Mouse (Mus musculus): Measurements from ENCODE around the gene Agrp. TPM values are rescaled to one million over a fixed set of nuclear protein-coding genes. Genes with fewer than 3 reads are reported as not detected.

The Agrp gene
- total and polyA plus RNA-seq, 3 experiments, result 0.63 TPM; not detected in 2

DNA sequence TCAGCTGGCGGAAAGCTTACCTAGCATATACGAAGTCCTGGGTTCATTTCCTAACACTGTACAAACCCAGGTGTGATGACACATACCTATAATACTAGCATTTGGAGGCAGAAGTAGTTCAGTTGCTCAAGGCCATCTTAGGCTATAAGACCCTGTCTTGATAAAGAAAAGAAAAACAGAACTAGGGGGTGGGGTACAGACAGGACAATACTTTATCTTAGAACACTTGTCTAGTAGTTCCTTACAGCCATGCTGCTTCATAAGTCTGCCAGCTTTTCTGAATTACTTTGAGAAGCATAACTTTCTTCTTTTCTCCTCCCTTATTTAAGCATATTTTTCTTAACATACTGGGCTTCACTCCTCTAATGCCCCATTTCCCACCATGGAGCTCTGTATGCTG lies 94.4 kb downstream of the Agrp start:
- Histone ChIP-seq H3K36me3 (ENCODE audit: control insufficient read depth in 1 of 2, insufficient read depth in 2 of 2, low read length in 2 of 2) (peaks cover 2 to 55% of the 10 kb centered on the region in 2 experiments), H3K27ac (ENCODE audit: control insufficient read depth, low read depth, low read length) (peak overlapping the region; percentile 95), H3K4me1 (ENCODE audit: control insufficient read depth in 1 of 2, insufficient read depth in 2 of 2, low read length in 2 of 2) (peaks cover 32 to 50% of the 10 kb centered on the region in 2 experiments), H3K4me3 (ENCODE audit: control insufficient read depth in 1 of 2, insufficient read depth in 1 of 2, low read depth in 2 of 2, low read length in 2 of 2) (peak overlapping the region in 1 of 2 experiments; percentile 5; a peak in 1 of 4 replicates), H3K79me2 (ENCODE audit: control insufficient read depth, insufficient read depth, low read length, poor library complexity) (peaks cover 2% of the 10 kb centered on the region; the same call in 1 of the 2 replicates), H3K27me3 (ENCODE audit: control insufficient read depth in 1 of 2, insufficient read depth in 2 of 2, low read length in 2 of 2) (no peaks in the 10 kb centered on the region), H3K9me3 (replicated peaks; ENCODE audit: insufficient read depth, low read length) (no peaks in the 10 kb centered on the region), H3K9ac (ENCODE audit: control insufficient read depth, low read depth, low read length, poor library complexity, severe bottlenecking) (0 out of 2 replicates have a peak overlapping the region, but pooled peaks have one; percentile 39)
- no peak for TF ChIP-seq USF1 (IDR thresholded peaks at IDR 0.05; ENCODE audit: low read depth, low read length)
- TF ChIP-seq MXI1 (IDR thresholded peaks at IDR 0.05; ENCODE audit: low read depth, low read length), result peak; percentile 66; the same call in 1 of the 2 replicates
- no peak for TF ChIP-seq HCFC1 (IDR thresholded peaks at IDR 0.05; ENCODE audit: low read depth, low read length)
- TF ChIP-seq EP300 (IDR thresholded peaks at IDR 0.05; ENCODE audit: low read depth in 1 of 2, low read length in 2 of 2), result peak; percentile 72 to 84; a peak in 3 of 4 replicates
- TF ChIP-seq GABPA (IDR thresholded peaks at IDR 0.05; ENCODE audit: low read depth, low read length), result no peak
- peak; percentile 32; the same call in 1 of the 2 replicates for TF ChIP-seq CHD2 (IDR thresholded peaks at IDR 0.05; ENCODE audit: low read length)
- peak; percentile 72 for TF ChIP-seq ETS1 (IDR thresholded peaks at IDR 0.05; ENCODE audit: low read depth, low read length)
- TF ChIP-seq SMC3 (IDR thresholded peaks at IDR 0.05; ENCODE audit: low read depth, low read length), result no peak
- TF ChIP-seq USF2 (IDR thresholded peaks at IDR 0.05; ENCODE audit: borderline replicate concordance in 1 of 2, insufficient read depth in 1 of 2, low read depth in 1 of 2, low read length in 2 of 2), result no peak
- peak; percentile 72 for TF ChIP-seq MYC (IDR thresholded peaks at IDR 0.05; ENCODE audit: low read depth, low read length)
- peak; percentile 76 for TF ChIP-seq TCF12 (IDR thresholded peaks at IDR 0.05; ENCODE audit: low read depth, low read length)
- TF ChIP-seq GATA1 (IDR thresholded peaks at IDR 0.05; ENCODE audit: low read depth, low read length), result peak; percentile 66
- TF ChIP-seq RCOR1 (IDR thresholded peaks at IDR 0.05; ENCODE audit: low read depth, low read length), result peak; percentile 62
- peak; percentile 74 for DNase-seq (ENCODE audit: low read depth, low spot score)

GRCm38 (mm10) chr8:105542032-105542656 lies 95.0 kb downstream of the Agrp start:
- DNase-seq (ENCODE audit: low read depth, low spot score), result peak; percentile 87
- Histone ChIP-seq H3K4me1 (ENCODE audit: control insufficient read depth in 1 of 2, insufficient read depth in 2 of 2, low read length in 2 of 2) (peaks cover 32 to 50% of the 10 kb centered on the region in 2 experiments), H3K9ac (ENCODE audit: control insufficient read depth, low read depth, low read length, poor library complexity, severe bottlenecking) (no peak overlapping the region)
- no peak for TF ChIP-seq UBTF (IDR thresholded peaks at IDR 0.05; ENCODE audit: borderline replicate concordance, insufficient read depth, low read depth, low read length)
- no peak for TF ChIP-seq USF1 (IDR thresholded peaks at IDR 0.05; ENCODE audit: low read depth, low read length)
- peak; percentile 68 for TF ChIP-seq MAX (IDR thresholded peaks at IDR 0.05; ENCODE audit: low read length)
- no peak for TF ChIP-seq USF2 (IDR thresholded peaks at IDR 0.05; ENCODE audit: borderline replicate concordance in 1 of 2, insufficient read depth in 1 of 2, low read depth in 1 of 2, low read length in 2 of 2)
- no peak for TF ChIP-seq RAD21 (IDR thresholded peaks at IDR 0.05; ENCODE audit: low read depth, low read length)
- no peak for TF ChIP-seq CHD1 (IDR thresholded peaks at IDR 0.05; ENCODE audit: low read depth, low read length)
- peak; percentile 64; the same call in 1 of the 2 replicates for TF ChIP-seq ZNF384 (IDR thresholded peaks at IDR 0.05; ENCODE audit: low read depth, low read length)
- peak; percentile 98 for TF ChIP-seq EP300 (IDR thresholded peaks at IDR 0.05; ENCODE audit: low read depth in 1 of 2, low read length in 2 of 2)
- TF ChIP-seq MAZ (IDR thresholded peaks at IDR 0.05; ENCODE audit: low read depth, low read length), result peak; percentile 55; the same call in 1 of the 2 replicates
- no peak for TF ChIP-seq POLR2A (IDR thresholded peaks at IDR 0.05; ENCODE audit: control insufficient read depth in 1 of 2, insufficient read depth in 1 of 2, low read depth in 1 of 2, low read length in 2 of 2, poor library complexity in 1 of 2)
- TF ChIP-seq CTCF (IDR thresholded peaks at IDR 0.05 in 2 of 3, conservative IDR thresholded peaks at IDR 0.05 in 1 of 3; ENCODE audit: control insufficient read depth in 1 of 3, insufficient read depth in 1 of 3, low read depth in 2 of 3, low read length in 3 of 3, poor library complexity in 1 of 3, severe bottlenecking in 1 of 3), result no peak
- TF ChIP-seq MEF2A (IDR thresholded peaks at IDR 0.05; ENCODE audit: extremely low read depth, insufficient replicate concordance, low read depth, low read length, poor library complexity, severe bottlenecking), result no peak
- TF ChIP-seq NRF1 (IDR thresholded peaks at IDR 0.05; ENCODE audit: insufficient read depth, low read depth, low read length, poor library complexity, severe bottlenecking), result no peak
- TF ChIP-seq TAL1 (IDR thresholded peaks at IDR 0.05; ENCODE audit: low read length), result peak; percentile 98
- peak; percentile 93 for TF ChIP-seq RCOR1 (IDR thresholded peaks at IDR 0.05; ENCODE audit: low read depth, low read length)
- TF ChIP-seq ELF1 (IDR thresholded peaks at IDR 0.05; ENCODE audit: low read depth, low read length), result no peak
- peak; percentile 64 for TF ChIP-seq SIN3A (IDR thresholded peaks at IDR 0.05; ENCODE audit: low read length)
- no peak for TF ChIP-seq NELFE (IDR thresholded peaks at IDR 0.05; ENCODE audit: low read depth, low read length)
- TF ChIP-seq ZC3H11A (IDR thresholded peaks at IDR 0.05; ENCODE audit: low read depth, low read length), result no peak
- TF ChIP-seq TCF12 (IDR thresholded peaks at IDR 0.05; ENCODE audit: low read depth, low read length), result peak; percentile 99
- no peak for TF ChIP-seq SMC3 (IDR thresholded peaks at IDR 0.05; ENCODE audit: low read depth, low read length)
- no peak for TF ChIP-seq MXI1 (IDR thresholded peaks at IDR 0.05; ENCODE audit: low read depth, low read length)

More at GRCm38 (mm10) chr8:105542032-105542656, 95.0 kb downstream of the Agrp start:
- peaks cover 2% of the 10 kb centered on the region; the same call in 1 of the 2 replicates for H3K79me2 ChIP-seq (ENCODE audit: control insufficient read depth, insufficient read depth, low read length, poor library complexity)
- peaks cover 2 to 55% of the 10 kb centered on the region in 2 experiments for H3K36me3 ChIP-seq (ENCODE audit: control insufficient read depth in 1 of 2, insufficient read depth in 2 of 2, low read length in 2 of 2)
- H3K27me3 ChIP-seq (ENCODE audit: control insufficient read depth in 1 of 2, insufficient read depth in 2 of 2, low read length in 2 of 2), result no peaks in the 10 kb centered on the region
- H3K27ac ChIP-seq (ENCODE audit: control insufficient read depth, low read depth, low read length), result peak overlapping the region; percentile 95
- H3K4me3 ChIP-seq (ENCODE audit: control insufficient read depth in 1 of 2, insufficient read depth in 1 of 2, low read depth in 2 of 2, low read length in 2 of 2), result no peak overlapping the region; a peak in 1 of 4 replicates
- H3K9me3 ChIP-seq (replicated peaks; ENCODE audit: insufficient read depth, low read length), result no peaks in the 10 kb centered on the region

Data from MEL (cell line).